Comparison of ENCODE assay signal across 8 mouse cellular contexts in the genomic region with DNA sequence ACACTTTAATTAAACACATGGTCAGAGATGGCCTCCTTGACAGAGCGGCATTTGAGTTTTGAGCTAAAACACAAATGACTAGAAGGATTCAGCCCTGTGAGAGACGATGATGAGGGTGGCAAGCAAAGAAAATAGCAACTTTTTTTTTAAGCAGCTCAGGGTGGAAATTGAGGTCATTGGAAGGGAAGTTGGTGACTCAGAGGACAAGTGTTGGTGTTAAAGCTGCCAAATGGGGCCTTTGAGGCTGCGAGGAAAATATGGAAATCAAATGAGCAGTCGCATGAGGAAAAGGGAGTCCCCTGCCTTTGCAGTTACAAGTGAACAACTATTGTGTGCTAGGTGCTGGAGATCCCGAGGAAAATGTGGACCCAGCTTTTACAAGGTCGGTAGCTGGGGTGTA.
DNase-seq lines count a peak whose midpoint lies in the region; ATAC-seq and TF ChIP-seq lines count a peak whose summit lies in the region.

No protein-coding gene starts in this region.

- no peak overlapping the region for H3K4me3 ChIP-seq in liver, adult 2 months (ENCODE audit: insufficient read depth, low read depth, low read length)
- peak overlapping the region; percentile 83; the same call in 1 of the 2 replicates for H3K4me3 ChIP-seq in embryonic facial prominence, embryonic 14.5 days (ENCODE audit: low read depth, low read length)
- no peak overlapping the region for H3K4me3 ChIP-seq in hindbrain, embryonic 13.5 days
- H3K4me3 ChIP-seq in neural tube, embryonic 12.5 days: no peak overlapping the region

- H3K4me2 ChIP-seq in embryonic facial prominence, embryonic 14.5 days (ENCODE audit: low read depth, low read length): peak overlapping the region; percentile 77
- H3K4me2 ChIP-seq in hindbrain, embryonic 13.5 days: peak overlapping the region; percentile 94
- H3K4me2 ChIP-seq in neural tube, embryonic 12.5 days (replicated peaks): peak overlapping the region; percentile 79

- no peaks in the 10 kb centered on the region; the same call in 1 of the 2 replicates for H3K4me1 ChIP-seq in liver, adult 2 months (ENCODE audit: control insufficient read depth, insufficient read depth, low read length)
- peaks cover 21% of the 10 kb centered on the region for H3K4me1 ChIP-seq in embryonic facial prominence, embryonic 14.5 days (ENCODE audit: control insufficient read depth, insufficient read depth, low read length)
- H3K4me1 ChIP-seq in hindbrain, embryonic 13.5 days (replicated peaks): peaks cover 47% of the 10 kb centered on the region
- H3K4me1 ChIP-seq in neural tube, embryonic 12.5 days: peaks cover 20% of the 10 kb centered on the region

- peaks cover 10% of the 10 kb centered on the region; the same call in 1 of the 2 replicates for H3K27me3 ChIP-seq in liver, adult 2 months (ENCODE audit: control insufficient read depth, insufficient read depth, low read length)
- no peaks in the 10 kb centered on the region for H3K27me3 ChIP-seq in embryonic facial prominence, embryonic 14.5 days (replicated peaks; ENCODE audit: control insufficient read depth, insufficient read depth, low read length)
- no peaks in the 10 kb centered on the region for H3K27me3 ChIP-seq in hindbrain, embryonic 13.5 days
- H3K27me3 ChIP-seq in neural tube, embryonic 12.5 days (replicated peaks): no peaks in the 10 kb centered on the region

- ATAC-seq in embryonic facial prominence, embryonic 14.5 days (ENCODE audit: low read depth): no peak
- ATAC-seq in hindbrain, embryonic 13.5 days (ENCODE audit: low FRiP score): no peak
- ATAC-seq in neural tube, embryonic 12.5 days (ENCODE audit: low FRiP score, low read depth): no peak
- no peak for ATAC-seq in monocyte, adult 5-6 weeks (replicated peaks; ENCODE audit: insufficient number of reproducible peaks, low FRiP score, low TSS enrichment, poor library complexity, severe bottlenecking)

- DNase-seq in liver, adult 2 months (ENCODE audit: extremely low read depth, low read depth, low spot score): peak; percentile 20
- no peak for DNase-seq in liver
- no peak for DNase-seq in embryonic facial prominence, embryonic 14.5 days (ENCODE audit: low spot score)
- DNase-seq in spleen, adult 18-20 months: no peak
- no peak for DNase-seq in adrenal gland, adult 18-20 months (ENCODE audit: low spot score in 2 of 2)

- H3K79me2 ChIP-seq in liver, adult 2 months (ENCODE audit: control insufficient read depth, insufficient read depth, low read length): no peaks in the 10 kb centered on the region

- no peak for TF ChIP-seq CTCF in liver, adult 2 months (IDR thresholded peaks at IDR 0.05; ENCODE audit: low read depth, low read length)

- H3K27ac ChIP-seq in liver, adult 2 months (replicated peaks; ENCODE audit: insufficient read depth, low read depth, low read length): no peak overlapping the region
- no peak overlapping the region for H3K27ac ChIP-seq in embryonic facial prominence, embryonic 14.5 days (replicated peaks; ENCODE audit: low read depth, low read length)
- H3K27ac ChIP-seq in hindbrain, embryonic 13.5 days: no peak overlapping the region
- no peak overlapping the region for H3K27ac ChIP-seq in neural tube, embryonic 12.5 days

- TF ChIP-seq POLR2A in liver, adult 2 months (IDR thresholded peaks at IDR 0.05; ENCODE audit: extremely low read depth, insufficient read depth, low read length): no peak

- no peak overlapping the region for H3K9ac ChIP-seq in liver, adult 2 months (ENCODE audit: low read depth, low read length)
- H3K9ac ChIP-seq in embryonic facial prominence, embryonic 14.5 days (ENCODE audit: low read depth, low read length): no peak overlapping the region
- H3K9ac ChIP-seq in hindbrain, embryonic 13.5 days: peak overlapping the region; percentile 97; the same call in 1 of the 2 replicates
- no peak overlapping the region for H3K9ac ChIP-seq in neural tube, embryonic 12.5 days

- H3K9me3 ChIP-seq in embryonic facial prominence, embryonic 14.5 days (ENCODE audit: control insufficient read depth, low read length): no peaks in the 10 kb centered on the region
- no peaks in the 10 kb centered on the region for H3K9me3 ChIP-seq in hindbrain, embryonic 13.5 days
- no peaks in the 10 kb centered on the region for H3K9me3 ChIP-seq in neural tube, embryonic 12.5 days

- 62% methylated on average over 6 of the region's 6 CpGs for WGBS in liver, adult 2 months
- 42% methylated on average over 6 of the region's 6 CpGs for WGBS in embryonic facial prominence, embryonic 14.5 days
- WGBS in hindbrain, embryonic 13.5 days: 42% methylated on average over 6 of the region's 6 CpGs
- 30% methylated on average over 6 of the region's 6 CpGs for WGBS in neural tube, embryonic 12.5 days

- no peaks in the 10 kb centered on the region for H3K36me3 ChIP-seq in liver, adult 2 months (ENCODE audit: control insufficient read depth, insufficient read depth, low read length)
- no peaks in the 10 kb centered on the region for H3K36me3 ChIP-seq in embryonic facial prominence, embryonic 14.5 days (ENCODE audit: control insufficient read depth, insufficient read depth, low read length)
- no peaks in the 10 kb centered on the region for H3K36me3 ChIP-seq in hindbrain, embryonic 13.5 days
- no peaks in the 10 kb centered on the region for H3K36me3 ChIP-seq in neural tube, embryonic 12.5 days
